Mouse (Mus musculus): ENCODE measurements at regions not wholly inside any gene's neighbourhood (a gene's known extent, or its start where the extent isn't known, plus 50 kb on each side); places are given as distances from the start of the nearest gene placed in this dataset.

DNA sequence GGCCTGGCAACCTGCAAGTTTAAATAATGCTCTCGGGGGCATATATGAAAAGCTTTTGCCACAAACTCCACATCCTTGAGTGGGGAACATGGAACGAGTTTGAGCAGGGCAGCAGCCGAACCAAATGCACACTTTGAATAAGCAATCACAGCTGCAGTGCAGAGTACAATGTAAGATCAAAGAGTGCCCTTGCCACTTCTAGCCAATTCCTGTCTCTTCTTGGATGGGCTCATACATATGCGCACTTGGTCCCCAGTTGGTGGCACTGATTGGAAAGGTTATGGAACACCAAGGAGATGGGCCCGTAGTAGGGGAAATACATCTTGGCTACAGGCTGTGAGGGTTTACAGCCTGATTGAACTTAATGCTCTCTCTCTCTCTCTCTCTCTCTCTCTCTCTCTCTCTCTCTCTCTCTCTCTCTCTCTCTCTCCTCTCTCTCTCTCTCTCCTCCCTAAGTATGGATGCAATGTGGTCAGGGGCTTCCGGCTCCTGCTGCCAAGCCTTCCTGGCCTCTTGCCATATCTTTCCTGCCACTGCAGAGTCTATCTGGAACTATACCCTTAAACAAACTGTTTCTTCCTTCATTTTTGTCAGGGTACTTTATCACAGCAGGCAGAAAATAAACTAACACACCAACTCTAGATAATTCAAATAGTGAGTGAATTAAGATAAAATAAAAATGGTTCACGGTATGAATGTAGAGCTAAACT lies 88.6 kb upstream of the Mbnl3 start:
- Histone ChIP-seq H3K36me3 (ENCODE audit: control insufficient read depth, insufficient read depth, low read length) (no peaks in the 10 kb centered on the region), H3K4me1 (ENCODE audit: control insufficient read depth, insufficient read depth, low read length) (no peaks in the 10 kb centered on the region), H3K27me3 (ENCODE audit: control insufficient read depth, insufficient read depth, low read length) (no peaks in the 10 kb centered on the region), H3K9me3 (ENCODE audit: control insufficient read depth, low read length) (no peaks in the 10 kb centered on the region), H3K27ac (replicated peaks; ENCODE audit: low read depth, low read length) (no peak overlapping the region), H3K9ac (replicated peaks; ENCODE audit: low read length) (no peak overlapping the region), H3K4me2 (ENCODE audit: low read length) (no peak overlapping the region), H3K4me3 (replicated peaks; ENCODE audit: low read depth, low read length) (no peak overlapping the region)
- DNase-seq (no peak), ATAC-seq (ENCODE audit: low FRiP score, low TSS enrichment) (no peak)
- WGBS: 82% methylated on average over 7 of the region's 7 CpGs

DNA sequence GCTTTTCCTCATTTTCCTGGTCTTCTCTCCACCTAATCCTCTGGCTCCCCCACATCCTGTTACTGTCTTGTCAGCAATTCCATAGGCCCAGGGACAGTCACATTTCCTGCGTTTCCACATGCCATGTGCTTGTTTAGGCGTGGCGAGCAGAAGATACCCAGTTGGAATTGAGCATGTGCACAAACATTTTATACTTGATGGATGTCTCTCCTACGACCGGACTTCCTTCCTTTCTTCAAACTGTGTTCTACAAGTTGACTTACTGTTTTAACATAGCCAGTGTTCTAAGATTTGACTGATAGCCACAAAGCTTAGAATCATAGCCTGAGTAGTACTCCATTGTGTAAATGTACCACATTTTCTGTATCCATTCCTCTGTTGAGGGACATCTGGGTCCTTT lies 86.0 kb upstream of the Mbnl3 start:
- ATAC-seq (ENCODE audit: low FRiP score, low TSS enrichment) (no peak), DNase-seq (no peak)
- Histone ChIP-seq H3K27ac (replicated peaks; ENCODE audit: low read depth, low read length) (no peak overlapping the region), H3K9me3 (ENCODE audit: control insufficient read depth, low read length) (no peaks in the 10 kb centered on the region), H3K4me2 (ENCODE audit: low read length) (no peak overlapping the region), H3K4me3 (replicated peaks; ENCODE audit: low read depth, low read length) (no peak overlapping the region), H3K4me1 (ENCODE audit: control insufficient read depth, insufficient read depth, low read length) (no peaks in the 10 kb centered on the region), H3K9ac (replicated peaks; ENCODE audit: low read length) (no peak overlapping the region), H3K36me3 (ENCODE audit: control insufficient read depth, insufficient read depth, low read length) (no peaks in the 10 kb centered on the region), H3K27me3 (ENCODE audit: control insufficient read depth, insufficient read depth, low read length) (no peaks in the 10 kb centered on the region)
- WGBS: 87% methylated on average over 5 of the region's 5 CpGs

DNA sequence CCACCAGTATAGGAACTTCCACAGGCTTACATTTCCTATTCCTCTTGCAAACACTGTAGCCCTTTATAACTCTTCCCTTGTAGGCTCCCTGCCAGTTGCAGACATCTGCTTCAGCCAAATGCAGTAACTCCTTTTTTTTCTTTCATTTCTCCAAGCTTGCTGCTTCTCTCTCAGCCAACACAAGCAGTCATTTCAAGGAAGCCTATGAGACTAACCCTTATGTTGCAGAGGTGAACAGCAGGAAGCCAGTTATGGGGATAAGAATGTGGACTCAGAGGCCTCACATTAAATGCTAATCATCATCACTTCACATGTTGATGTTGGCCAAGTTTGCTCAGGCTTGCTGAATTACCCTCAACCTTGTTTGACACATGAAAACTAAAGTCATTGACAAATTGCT lies 71.9 kb upstream of the Mbnl3 start:
- Histone ChIP-seq H3K9ac (replicated peaks; ENCODE audit: low read length) (no peak overlapping the region), H3K27me3 (ENCODE audit: control insufficient read depth, insufficient read depth, low read length) (no peaks in the 10 kb centered on the region), H3K4me2 (ENCODE audit: low read length) (no peak overlapping the region), H3K4me3 (replicated peaks; ENCODE audit: low read depth, low read length) (no peak overlapping the region), H3K27ac (replicated peaks; ENCODE audit: low read depth, low read length) (no peak overlapping the region), H3K36me3 (ENCODE audit: control insufficient read depth, insufficient read depth, low read length) (no peaks in the 10 kb centered on the region), H3K4me1 (ENCODE audit: control insufficient read depth, insufficient read depth, low read length) (no peaks in the 10 kb centered on the region), H3K9me3 (ENCODE audit: control insufficient read depth, low read length) (no peaks in the 10 kb centered on the region)
- DNase-seq (no peak), ATAC-seq (ENCODE audit: low FRiP score, low TSS enrichment) (no peak)

DNA sequence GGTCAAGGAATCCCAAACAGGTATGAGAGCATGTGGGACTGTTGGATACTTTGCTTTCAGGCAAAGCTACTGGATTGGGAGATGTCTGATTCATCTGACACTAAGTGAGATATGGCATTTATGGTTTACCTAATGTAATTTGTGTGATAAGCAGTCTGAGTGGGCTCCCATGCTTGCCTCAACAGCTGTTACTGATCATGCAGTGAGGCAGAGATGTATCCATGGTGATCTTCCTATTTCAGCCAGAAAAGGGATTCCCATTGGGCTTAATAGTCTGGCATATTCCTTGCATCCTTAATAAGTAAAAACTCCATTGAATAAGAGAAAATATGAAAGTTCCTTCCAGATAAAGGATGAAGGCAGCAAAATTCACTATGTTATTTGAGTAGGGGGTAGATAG lies 58.4 kb upstream of the Mbnl3 start:
- ATAC-seq (ENCODE audit: low FRiP score, low TSS enrichment): no peak
- H3K36me3 ChIP-seq (ENCODE audit: control insufficient read depth, insufficient read depth, low read length): no peaks in the 10 kb centered on the region
- H3K27me3 ChIP-seq (ENCODE audit: control insufficient read depth, insufficient read depth, low read length): no peaks in the 10 kb centered on the region
- H3K27ac ChIP-seq (replicated peaks; ENCODE audit: low read depth, low read length): no peak overlapping the region
- H3K9me3 ChIP-seq (ENCODE audit: control insufficient read depth, low read length): no peaks in the 10 kb centered on the region
- DNase-seq: peak; percentile 28
- H3K4me2 ChIP-seq (ENCODE audit: low read length): no peak overlapping the region
- no peaks in the 10 kb centered on the region for H3K4me1 ChIP-seq (ENCODE audit: control insufficient read depth, insufficient read depth, low read length)
- no peak overlapping the region for H3K9ac ChIP-seq (replicated peaks; ENCODE audit: low read length)
- H3K4me3 ChIP-seq (replicated peaks; ENCODE audit: low read depth, low read length): no peak overlapping the region

All from midbrain, embryonic 14.5 days (tissue).